Mouse (Mus musculus) C2C12 (cell line): ENCODE results near the gene Tbc1d22a.

Experiments used
- CTCF ChIP-seq: IDR thresholded peaks from one replicate; pipeline ENCODE4 v1.5.1; 2011; ENCODE audit not compliant: control insufficient read depth, insufficient read depth, insufficient read length
- MAX ChIP-seq: IDR thresholded peaks from one replicate; pipeline ENCODE4 v1.6.1; 2011; ENCODE audit warnings: mild to moderate bottlenecking, control low read depth
- MYOG ChIP-seq: IDR thresholded peaks from one replicate; pipeline ENCODE4 v1.6.1; 2011; ENCODE audit not compliant: control insufficient read depth, insufficient read length; ENCODE audit errors: extremely low read depth

GRCm38 (mm10) chr15:86257916-86258685, 43.8 kb downstream of the Tbc1d22a start:
- no peak for TF ChIP-seq MYOG
- TF ChIP-seq CTCF: no peak
- no peak for TF ChIP-seq MAX
